In genomic region chr6:72232870-72233269, GRCm38 (mm10) we compare ENCODE assay signal across 11 mouse cellular contexts. TPM values are rescaled to one million over a fixed set of nuclear protein-coding genes. Genes with fewer than 3 reads are reported as not detected.
DNase-seq lines count a peak whose midpoint lies in the region; ATAC-seq and TF ChIP-seq lines count a peak whose summit lies in the region.
"Had no signal": no experiment of that assay in that cellular context is flagged by ENCODE, and none has a peak within 500 bp of the region (broad histone marks: within the 10 kb centered on the region; RNA-seq: fewer than 3 reads in every experiment).

No protein-coding gene starts in this region.

- H3K9me3 ChIP-seq in lung, embryonic 16.5 days (ENCODE audit: control insufficient read depth, low read length): no peaks in the 10 kb centered on the region
- H3K9me3 ChIP-seq in intestine, embryonic 14.5 days (ENCODE audit: control insufficient read depth, low read length): no peaks in the 10 kb centered on the region
- H3K9me3 ChIP-seq in neural tube, embryonic 13.5 days: no peaks in the 10 kb centered on the region

- ATAC-seq in lung, embryonic 16.5 days (ENCODE audit: low read depth): no peak
- ATAC-seq in intestine, embryonic 14.5 days (replicated peaks; ENCODE audit: low FRiP score, low TSS enrichment, low read depth): no peak
- no peak for ATAC-seq in neural tube, embryonic 13.5 days (ENCODE audit: low read depth)
- no peak for ATAC-seq in granulocyte monocyte progenitor cell, adult 5-6 weeks (replicated peaks; ENCODE audit: poor library complexity, severe bottlenecking)
- ATAC-seq: activated CD4-positive, CD25-positive, alpha-beta regulatory T cell, adult 4 months had no signal

- H3K4me1 ChIP-seq in lung, embryonic 16.5 days (replicated peaks; ENCODE audit: control insufficient read depth, insufficient read depth, low read length): peaks cover 57% of the 10 kb centered on the region
- peaks cover 21% of the 10 kb centered on the region for H3K4me1 ChIP-seq in intestine, embryonic 14.5 days (replicated peaks; ENCODE audit: control insufficient read depth, insufficient read depth, low read length)
- H3K4me1 ChIP-seq in neural tube, embryonic 13.5 days (replicated peaks): peaks cover 62% of the 10 kb centered on the region

- peak overlapping the region; percentile 71 for H3K4me2 ChIP-seq in lung, embryonic 16.5 days (ENCODE audit: low read depth, low read length)
- peak overlapping the region; percentile 99 for H3K4me2 ChIP-seq in intestine, embryonic 14.5 days (ENCODE audit: low read length)
- peak overlapping the region; percentile 100 for H3K4me2 ChIP-seq in neural tube, embryonic 13.5 days

- peak overlapping the region; percentile 91 for H3K4me3 ChIP-seq in gastrocnemius, adult 2 months
- H3K4me3 ChIP-seq in lung, embryonic 16.5 days (ENCODE audit: low read length): peak overlapping the region; percentile 87
- peak overlapping the region; percentile 63 for H3K4me3 ChIP-seq in intestine, embryonic 14.5 days (ENCODE audit: low read depth, low read length)
- peak overlapping the region; percentile 56 for H3K4me3 ChIP-seq in neural tube, embryonic 13.5 days

- no peak for DNase-seq in gastrocnemius, adult 2 months
- DNase-seq in gastrocnemius, adult 18-20 months (ENCODE audit: low spot score): no peak
- no peak for DNase-seq in lung, postnatal 14 days
- no peak for DNase-seq in intestine, embryonic 14.5 days (ENCODE audit: low spot score)
- DNase-seq in left cerebral cortex, adult 11 months (ENCODE audit: low spot score): no peak
- DNase-seq: retina, postnatal 1 day had no signal

- H3K36me3 ChIP-seq in lung, embryonic 16.5 days (ENCODE audit: control insufficient read depth, insufficient read depth, low read length): no peaks in the 10 kb centered on the region
- no peaks in the 10 kb centered on the region for H3K36me3 ChIP-seq in intestine, embryonic 14.5 days (ENCODE audit: control insufficient read depth, insufficient read depth, low read length)
- no peaks in the 10 kb centered on the region for H3K36me3 ChIP-seq in neural tube, embryonic 13.5 days

- no peak overlapping the region for H3K27ac ChIP-seq in gastrocnemius, adult 2 months
- no peak overlapping the region for H3K27ac ChIP-seq in lung, embryonic 16.5 days (ENCODE audit: low read length)
- H3K27ac ChIP-seq in intestine, embryonic 14.5 days (ENCODE audit: low read depth): no peak overlapping the region
- no peak overlapping the region for H3K27ac ChIP-seq in neural tube, embryonic 13.5 days (replicated peaks)
- H3K27ac ChIP-seq: liver, embryonic 14.5 days had no signal

- H3K27me3 ChIP-seq in lung, embryonic 16.5 days (ENCODE audit: control insufficient read depth, insufficient read depth, low read depth, low read length): no peaks in the 10 kb centered on the region; the same call in 1 of the 2 replicates
- H3K27me3 ChIP-seq in intestine, embryonic 14.5 days (replicated peaks; ENCODE audit: control insufficient read depth, insufficient read depth, low read length): peaks cover 24% of the 10 kb centered on the region; the same call in 1 of the 2 replicates
- peaks cover 97% of the 10 kb centered on the region for H3K27me3 ChIP-seq in neural tube, embryonic 13.5 days

- 51% methylated on average over 5 of the region's 5 CpGs for WGBS in lung, embryonic 16.5 days
- 66% methylated on average over 5 of the region's 5 CpGs for WGBS in intestine, embryonic 14.5 days
- 71% methylated on average over 5 of the region's 5 CpGs for WGBS in neural tube, embryonic 13.5 days

- intact Hi-C loops in gastrocnemius, adult 2 months (cut with DNase I): no loop called here

- H3K9ac ChIP-seq in lung, embryonic 16.5 days (ENCODE audit: low read length): peak overlapping the region; percentile 75
- no peak overlapping the region for H3K9ac ChIP-seq in intestine, embryonic 14.5 days (ENCODE audit: low read length)
- H3K9ac ChIP-seq in neural tube, embryonic 13.5 days: 0 out of 2 replicates have a peak overlapping the region, but pooled peaks have one; percentile 34
- H3K9ac ChIP-seq: liver, embryonic 14.5 days had no signal

- no peak for TF ChIP-seq CTCF in gastrocnemius, adult 2 months (IDR thresholded peaks at IDR 0.05)

RNA-seq across cellular contexts. Expression of gene Atoh8, which starts 2.5 kb away (rescaled TPM):
- 1 to 10 TPM; 3.3 to 9.2 TPM for total RNA-seq in gastrocnemius, adult 2 months (2021)
- total RNA-seq in gastrocnemius, adult 18-20 months (2021): 1 to 10 TPM; 4.3 to 6.3 TPM
- polyA plus RNA-seq in lung, embryonic 16.5 days (2015; fragmentation: Nextera tagmentation; extraction: Ambion mirVana): 32.2 and 35.3 TPM in 2 replicates
- polyA plus RNA-seq in intestine, embryonic 14.5 days (2014; fragmentation: Nextera tagmentation; extraction: Ambion mirVana): 7.3 and 8.7 TPM in 2 replicates
- 3.9 and 4.7 TPM in 2 replicates for polyA plus RNA-seq in neural tube, embryonic 13.5 days (2015; fragmentation: Nextera tagmentation; extraction: Ambion mirVana)
- 1.5 TPM in 1 of 2 replicates, not detected in the other for total RNA-seq in granulocyte monocyte progenitor cell, adult 5-6 weeks (2014; fragmentation: Nextera tagmentation)
- total RNA-seq in granulocyte monocyte progenitor cell, adult 5-6 weeks (2017): not detected in 2 replicates
- polyA plus RNA-seq: activated CD4-positive, CD25-positive, alpha-beta regulatory T cell, adult 4 months had no signal
